Mouse (Mus musculus) left cerebral cortex, adult 8-10 months (tissue): ENCODE measurements around the gene Olfr145. TPM values are rescaled to one million over a fixed set of nuclear protein-coding genes. Genes with fewer than 3 reads are reported as not detected.

ENCODE experiments used
- DNase-seq, 2 experiments: peaks; one replicate each; pipeline ENCODE4 v3.0.0; 2022; ENCODE audit warnings: low spot score in 2 of 2
- total RNA-seq, 4 experiments: library from RNA; stranded (reverse); gene quantifications; 2 replicates each; pipeline ENCODE4 v1.2.4; 2022

The Olfr145 gene
- total RNA-seq = not detected

- no peak for DNase-seq
Observed at GRCm38 (mm10) chr9:37896661-37897060, at the start of gene Olfr145. Olfr145 (plus strand) TSS chr9:37896724.

GRCm38 (mm10) chr9:37849267-37849666 is 47.3 kb upstream of the Olfr145 start:
- DNase-seq = no peak

- no peak for DNase-seq
Observed at GRCm38 (mm10) chr9:37853969-37854368, 42.6 kb upstream of the Olfr145 start, which contains the start of gene Olfr877. Olfr877 (plus strand) TSS chr9:37854269.

GRCm38 (mm10) chr9:37863325-37863724 is 33.2 kb upstream of the Olfr145 start:
- DNase-seq = peak in 1 of 2 experiments; percentile 20

GRCm38 (mm10) chr9:37870246-37870645 is 26.3 kb upstream of the Olfr145 start:
- DNase-seq = no peak

GRCm38 (mm10) chr9:37871097-37871496 is 25.4 kb upstream of the Olfr145 start:
- no peak for DNase-seq

- DNase-seq = no peak
Observed at GRCm38 (mm10) chr9:37871536-37871935, 25.0 kb upstream of the Olfr145 start.

- DNase-seq = peak in 1 of 2 experiments; percentile 44
Observed at GRCm38 (mm10) chr9:37890960-37891359, 5.6 kb upstream of the Olfr145 start.

GRCm38 (mm10) chr9:37905555-37905954 is 9.0 kb downstream of the Olfr145 start:
- DNase-seq = peak in 1 of 2 experiments; percentile 29

GRCm38 (mm10) chr9:37917540-37917939 is 21.0 kb downstream of the Olfr145 start, which contains the start of gene Olfr878:
Olfr878 (plus strand) TSS chr9:37917840.
- no peak for DNase-seq

- no peak for DNase-seq
Observed at GRCm38 (mm10) chr9:37918018-37918417, 21.5 kb downstream of the Olfr145 start.

- no peak for DNase-seq
Observed at GRCm38 (mm10) chr9:37924194-37924593, 27.7 kb downstream of the Olfr145 start.

GRCm38 (mm10) chr9:37925445-37925844 is 28.9 kb downstream of the Olfr145 start:
- DNase-seq = no peak

- no peak for DNase-seq
Observed at GRCm38 (mm10) chr9:37926019-37927013, 29.8 kb downstream of the Olfr145 start.

GRCm38 (mm10) chr9:37932519-37932918 is 36.0 kb downstream of the Olfr145 start:
- DNase-seq = peak; percentile 30 to 76

GRCm38 (mm10) chr9:37934146-37934545 is 37.6 kb downstream of the Olfr145 start:
- no peak for DNase-seq

GRCm38 (mm10) chr9:37941167-37941566 is 44.6 kb downstream of the Olfr145 start:
- DNase-seq = peak in 1 of 2 experiments; percentile 28

Other genes with a start within 250 kb of the Olfr145 start
- gene Tbrg1, start 239.4 kb upstream of the Olfr145 start, total RNA-seq = 10 to 100 TPM; 46.2 to 55.5 (median 51.5) TPM
- gene Panx3, start 227.5 kb upstream of the Olfr145 start, total RNA-seq = not detected
- gene Olfr160, start 180.5 kb upstream of the Olfr145 start, total RNA-seq = not detected
- not detected for gene Olfr874, start 151.6 kb upstream of the Olfr145 start, total RNA-seq
- not detected for gene Olfr875, start 124.9 kb upstream of the Olfr145 start, total RNA-seq
- not detected for gene Olfr876, start 93.7 kb upstream of the Olfr145 start, total RNA-seq
- not detected for gene Olfr877, start 42.5 kb upstream of the Olfr145 start, total RNA-seq
- gene Olfr878, start 21.1 kb downstream of the Olfr145 start, total RNA-seq = under 1 TPM in 2 of 4 experiments, not detected in 2; 0.13 to 0.21 TPM
- not detected for gene Olfr881, start 95.1 kb downstream of the Olfr145 start, total RNA-seq
- under 1 TPM in 1 of 4 experiments, not detected in 3; 0.41 TPM for gene Olfr883, start 129.1 kb downstream of the Olfr145 start, total RNA-seq
- gene Olfr884, start 149.8 kb downstream of the Olfr145 start, total RNA-seq = not detected
- not detected for gene Olfr885, start 164.6 kb downstream of the Olfr145 start, total RNA-seq
- not detected for gene Olfr887, start 187.3 kb downstream of the Olfr145 start, total RNA-seq
- not detected for gene Olfr888, start 211.4 kb downstream of the Olfr145 start, total RNA-seq
- under 1 TPM in 1 of 4 experiments, not detected in 3; 0.07 TPM for gene Olfr889, start 218.5 kb downstream of the Olfr145 start, total RNA-seq
- not detected for gene Olfr890, start 245.8 kb downstream of the Olfr145 start, total RNA-seq